Mouse (Mus musculus): ENCODE results near the gene Zfp652. TPM values are rescaled to one million over a fixed set of nuclear protein-coding genes. Genes with fewer than 3 reads are reported as not detected.
"Not testable (repeated sequence)": the region's sequence is repeated elsewhere in the genome, so short reads cannot be mapped to it uniquely, and the experiment has no call there.

Gene Zfp652
- polyA plus RNA-seq, 1 experiment = 40.4 TPM

- TF ChIP-seq POLR2A (IDR thresholded peaks at IDR 0.05; ENCODE audit: borderline replicate concordance, extremely low read depth, low read depth, low read length) (no peak), CTCF (IDR thresholded peaks at IDR 0.05; ENCODE audit: insufficient read depth, low read length) (no peak)
- Histone ChIP-seq H3K4me1 (ENCODE audit: control insufficient read depth, insufficient read depth, low read length) (peaks cover 15% of the 10 kb centered on the region), H3K4me3 (replicated peaks; ENCODE audit: extremely low read depth, low read depth, low read length) (no peak overlapping the region)
- 66% methylated on average over 4 of the region's 4 CpGs for WGBS
- no peak for DNase-seq
Observed at GRCm38 (mm10) chr11:95726156-95726555, 13.7 kb downstream of the Zfp652 start.

GRCm38 (mm10) chr11:95727947-95728346, 15.5 kb downstream of the Zfp652 start:
- WGBS = 81% methylated on average over 5 of the region's 5 CpGs
- H3K4me1 ChIP-seq (ENCODE audit: control insufficient read depth, insufficient read depth, low read length) = peaks cover 15% of the 10 kb centered on the region
- TF ChIP-seq CTCF (IDR thresholded peaks at IDR 0.05; ENCODE audit: insufficient read depth, low read length) = no peak
- TF ChIP-seq POLR2A (IDR thresholded peaks at IDR 0.05; ENCODE audit: borderline replicate concordance, extremely low read depth, low read depth, low read length) = no peak
- DNase-seq = no peak
- no peak overlapping the region for H3K4me3 ChIP-seq (replicated peaks; ENCODE audit: extremely low read depth, low read depth, low read length)

GRCm38 (mm10) chr11:95728916-95729907, 16.7 kb downstream of the Zfp652 start:
- TF ChIP-seq POLR2A (IDR thresholded peaks at IDR 0.05; ENCODE audit: borderline replicate concordance, extremely low read depth, low read depth, low read length) (no peak), CTCF (IDR thresholded peaks at IDR 0.05; ENCODE audit: insufficient read depth, low read length) (no peak)
- Histone ChIP-seq H3K4me3 (replicated peaks; ENCODE audit: extremely low read depth, low read depth, low read length) (peak overlapping the region; percentile 41), H3K4me1 (ENCODE audit: control insufficient read depth, insufficient read depth, low read length) (peaks cover 15% of the 10 kb centered on the region)
- WGBS = 64% methylated on average over 12 of the region's 12 CpGs
- DNase-seq = no peak

DNA sequence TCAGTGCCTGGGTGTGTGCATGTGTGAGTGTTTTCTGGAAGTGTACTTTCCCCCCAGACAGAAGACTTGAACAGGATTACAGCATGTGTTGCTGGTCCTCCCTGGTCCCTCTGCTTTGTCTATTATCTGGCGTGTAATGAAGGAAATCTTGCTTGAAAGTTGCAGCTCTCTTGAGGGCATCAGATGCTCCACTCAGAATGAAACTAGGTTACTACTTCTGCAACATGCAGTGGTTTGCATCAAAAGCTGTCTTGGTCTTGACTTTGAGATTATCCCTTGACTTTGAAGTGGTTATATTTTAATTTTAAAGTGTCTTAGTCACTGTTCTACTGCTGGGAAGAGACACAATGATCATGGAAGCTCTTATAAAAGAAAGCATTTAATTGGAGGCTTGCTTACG, 22.0 kb downstream of the Zfp652 start:
- DNase-seq = no peak
- TF ChIP-seq CTCF (IDR thresholded peaks at IDR 0.05; ENCODE audit: insufficient read depth, low read length) (no peak), POLR2A (IDR thresholded peaks at IDR 0.05; ENCODE audit: borderline replicate concordance, extremely low read depth, low read depth, low read length) (no peak)
- peaks cover 11% of the 10 kb centered on the region for H3K4me1 ChIP-seq (ENCODE audit: control insufficient read depth, insufficient read depth, low read length)
- WGBS = 89% methylated on average over 2 of the region's 2 CpGs
- no peak overlapping the region for H3K4me3 ChIP-seq (replicated peaks; ENCODE audit: extremely low read depth, low read depth, low read length)

- H3K4me3 ChIP-seq (replicated peaks; ENCODE audit: extremely low read depth, low read depth, low read length) = no peak overlapping the region
- DNase-seq = peak; percentile 48
- WGBS = 4% methylated on average over 3 of the region's 3 CpGs
- TF ChIP-seq POLR2A (IDR thresholded peaks at IDR 0.05; ENCODE audit: borderline replicate concordance, extremely low read depth, low read depth, low read length) (no peak), CTCF (IDR thresholded peaks at IDR 0.05; ENCODE audit: insufficient read depth, low read length) (no peak)
- peaks cover 10% of the 10 kb centered on the region for H3K4me1 ChIP-seq (ENCODE audit: control insufficient read depth, insufficient read depth, low read length)
Observed at GRCm38 (mm10) chr11:95737811-95738210, 25.3 kb downstream of the Zfp652 start.

DNA sequence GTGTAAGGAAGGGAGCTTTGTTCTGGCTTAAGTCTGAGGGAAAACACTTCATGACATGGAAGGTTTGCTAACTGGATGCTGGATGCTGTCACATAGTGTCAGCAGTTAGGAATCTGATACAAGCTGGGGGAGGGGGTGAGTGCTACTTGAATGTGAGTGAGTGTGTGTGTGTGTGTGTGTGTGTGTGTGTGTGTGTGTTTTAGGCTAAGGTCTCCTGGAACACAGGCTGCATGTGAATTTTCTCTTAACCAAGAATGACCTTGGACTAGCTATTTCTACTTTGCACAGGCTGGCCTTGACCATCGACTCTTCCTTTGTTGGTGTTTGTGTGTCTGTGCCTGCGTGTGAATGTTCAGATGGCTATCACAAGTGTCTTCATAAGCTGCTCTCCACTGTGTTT, 32.0 kb downstream of the Zfp652 start:
- H3K4me1 ChIP-seq (ENCODE audit: control insufficient read depth, insufficient read depth, low read length) = peaks cover 6% of the 10 kb centered on the region
- TF ChIP-seq POLR2A (IDR thresholded peaks at IDR 0.05; ENCODE audit: borderline replicate concordance, extremely low read depth, low read depth, low read length) (no peak), CTCF (IDR thresholded peaks at IDR 0.05; ENCODE audit: insufficient read depth, low read length) (no peak)
- H3K4me3 ChIP-seq (replicated peaks; ENCODE audit: extremely low read depth, low read depth, low read length) = no peak overlapping the region
- no peak for DNase-seq
- 50% methylated on average over 2 of the region's 2 CpGs for WGBS

DNA sequence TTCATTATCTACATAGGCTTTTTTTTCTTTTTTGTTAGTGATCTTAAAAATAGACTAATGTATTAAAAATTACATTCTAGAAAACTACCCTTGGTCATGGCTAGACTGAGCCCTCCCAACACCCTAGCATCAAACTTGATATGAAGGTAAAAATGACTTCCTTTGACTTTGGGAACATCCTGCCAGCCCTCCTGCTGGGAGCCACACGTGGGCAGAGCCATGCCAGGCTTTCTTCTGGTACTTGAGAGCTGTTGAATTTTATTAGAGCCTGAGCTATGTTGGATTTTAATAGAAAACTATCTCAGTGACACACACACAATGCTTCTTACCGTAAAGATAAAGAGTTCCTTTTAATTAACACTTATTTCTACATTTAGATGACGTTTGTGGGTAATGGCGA, 34.3 kb downstream of the Zfp652 start:
- DNase-seq = no peak
- Histone ChIP-seq H3K4me3 (replicated peaks; ENCODE audit: extremely low read depth, low read depth, low read length) (no peak overlapping the region), H3K4me1 (ENCODE audit: control insufficient read depth, insufficient read depth, low read length) (peaks cover 6% of the 10 kb centered on the region)
- TF ChIP-seq CTCF (IDR thresholded peaks at IDR 0.05; ENCODE audit: insufficient read depth, low read length) = no peak
- TF ChIP-seq POLR2A (IDR thresholded peaks at IDR 0.05; ENCODE audit: borderline replicate concordance, extremely low read depth, low read depth, low read length) = no peak
- WGBS = 74% methylated on average over 4 of the region's 4 CpGs

- TF ChIP-seq CTCF (IDR thresholded peaks at IDR 0.05; ENCODE audit: insufficient read depth, low read length) (no peak), POLR2A (IDR thresholded peaks at IDR 0.05; ENCODE audit: borderline replicate concordance, extremely low read depth, low read depth, low read length) (no peak)
- peaks cover 6% of the 10 kb centered on the region for H3K4me1 ChIP-seq (ENCODE audit: control insufficient read depth, insufficient read depth, low read length)
- 73% methylated on average over 5 of the region's 5 CpGs for WGBS
- DNase-seq = no peak
- no peak overlapping the region for H3K4me3 ChIP-seq (replicated peaks; ENCODE audit: extremely low read depth, low read depth, low read length)
Observed at GRCm38 (mm10) chr11:95748331-95748730, 35.9 kb downstream of the Zfp652 start.

- no peak for DNase-seq
Observed at GRCm38 (mm10) chr11:95749619-95750018, 37.1 kb downstream of the Zfp652 start.

DNA sequence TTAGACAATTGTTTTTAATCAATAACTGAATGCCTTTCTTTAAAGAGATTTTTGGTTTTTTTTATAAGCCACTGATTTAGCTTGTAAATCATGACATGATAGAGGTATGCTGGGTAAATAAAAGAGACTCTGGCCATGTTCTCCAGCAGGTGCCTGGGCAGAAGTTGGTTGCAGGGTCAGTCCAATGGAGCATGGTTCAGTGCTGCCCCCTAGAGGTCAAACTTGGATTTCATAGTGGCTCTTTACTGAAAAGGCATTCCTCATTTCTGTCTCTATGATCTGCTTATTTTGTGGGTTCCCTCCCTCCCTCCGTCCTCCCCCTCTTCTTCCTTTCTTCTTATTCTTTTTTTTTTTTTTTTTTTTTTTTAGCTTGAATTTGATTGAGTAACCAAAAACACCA, 38.5 kb downstream of the Zfp652 start:
- 0 out of 2 replicates have a peak, but pooled peaks cover 2% of the 10 kb centered on the region for H3K4me1 ChIP-seq (ENCODE audit: control insufficient read depth, insufficient read depth, low read length)
- WGBS = 0% methylated on average over 1 of the region's 1 CpGs
- peak; percentile 72 for DNase-seq
- H3K4me3 ChIP-seq (replicated peaks; ENCODE audit: extremely low read depth, low read depth, low read length) = no peak overlapping the region
- TF ChIP-seq POLR2A (IDR thresholded peaks at IDR 0.05; ENCODE audit: borderline replicate concordance, extremely low read depth, low read depth, low read length) = no peak
- TF ChIP-seq CTCF (IDR thresholded peaks at IDR 0.05; ENCODE audit: insufficient read depth, low read length) = peak; percentile 94

More at GRCm38 (mm10) chr11:95749619-95750018, 37.1 kb downstream of the Zfp652 start:
- no peak overlapping the region for H3K4me3 ChIP-seq (replicated peaks; ENCODE audit: extremely low read depth, low read depth, low read length)
- 82% methylated on average over 15 of the region's 15 CpGs for WGBS
- H3K4me1 ChIP-seq (ENCODE audit: control insufficient read depth, insufficient read depth, low read length) = peaks cover 4% of the 10 kb centered on the region
- TF ChIP-seq POLR2A (IDR thresholded peaks at IDR 0.05; ENCODE audit: borderline replicate concordance, extremely low read depth, low read depth, low read length) (no peak), CTCF (IDR thresholded peaks at IDR 0.05; ENCODE audit: insufficient read depth, low read length) (no peak)

- 96% methylated on average over 4 of the region's 4 CpGs for WGBS
- not testable (repeated sequence) for DNase-seq; H3K4me3 ChIP-seq (replicated peaks; ENCODE audit: extremely low read depth, low read depth, low read length); H3K4me1 ChIP-seq (ENCODE audit: control insufficient read depth, insufficient read depth, low read length)
Observed at GRCm38 (mm10) chr11:95755137-95755536, 42.7 kb downstream of the Zfp652 start.

Data from lung, adult 2 months (tissue).